13 mouse cellular contexts compared by ENCODE assay signal in the genomic region with DNA sequence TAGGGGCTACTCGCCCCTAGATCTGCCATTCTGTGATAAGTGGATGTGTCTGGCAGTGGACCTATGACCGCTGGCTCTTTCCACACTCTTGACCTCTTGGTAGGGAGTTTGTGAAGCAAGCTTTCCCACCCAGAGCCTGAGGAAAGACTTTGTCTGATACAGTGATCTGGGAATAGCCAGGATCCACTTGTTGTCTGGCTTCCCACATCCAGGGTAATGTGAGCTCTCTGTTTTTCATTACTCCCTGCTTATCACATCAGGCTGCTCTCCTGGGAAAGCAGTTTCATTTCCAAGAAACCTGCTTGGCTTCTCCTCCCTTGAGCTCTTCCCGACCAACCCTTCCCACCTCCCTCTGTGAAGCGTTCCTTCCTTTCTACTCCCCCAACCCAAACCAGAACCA. TPM values are rescaled to one million over a fixed set of nuclear protein-coding genes. Genes with fewer than 3 reads are reported as not detected.
DNase-seq lines count a peak whose midpoint lies in the region; ATAC-seq and TF ChIP-seq lines count a peak whose summit lies in the region.
"Had no signal": no experiment of that assay in that cellular context is flagged by ENCODE, and none has a peak within 500 bp of the region (broad histone marks: within the 10 kb centered on the region; RNA-seq: fewer than 3 reads in every experiment).

No protein-coding gene starts in this region.

- peak; percentile 61 for ATAC-seq in heart, postnatal 0 days (ENCODE audit: insufficient read depth, low read depth)

- no peaks in the 10 kb centered on the region for H3K36me3 ChIP-seq in heart, postnatal 0 days (replicated peaks; ENCODE audit: control insufficient read depth, insufficient read depth, low read length)
- H3K36me3 ChIP-seq: embryonic facial prominence, embryonic 12.5 days; G1E had no signal

- WGBS in heart, postnatal 0 days = 30% methylated on average over 4 of the region's 4 CpGs

- no peak overlapping the region for H3K4me3 ChIP-seq in layer of hippocampus, adult 2 months
- H3K4me3 ChIP-seq in heart, postnatal 0 days (ENCODE audit: low read depth, low read length) = no peak overlapping the region
- H3K4me3 ChIP-seq: embryonic facial prominence, embryonic 12.5 days had no signal

- H3K27me3 ChIP-seq in heart, postnatal 0 days (ENCODE audit: control insufficient read depth, insufficient read depth, low read length) = no peaks in the 10 kb centered on the region
- H3K27me3 ChIP-seq: embryonic facial prominence, embryonic 12.5 days had no signal

- peak; percentile 22 for DNase-seq in adrenal gland, postnatal 10 days
- no peak for DNase-seq in adrenal gland, postnatal 36 days
- DNase-seq in layer of hippocampus, adult 2 months (ENCODE audit: low spot score in 2 of 2) = no peak
- no peak for DNase-seq in layer of hippocampus, adult 9-10 months (ENCODE audit: low spot score)
- DNase-seq in NIH3T3 (ENCODE audit: low read depth) = peak; percentile 41
- peak; percentile 38 for DNase-seq in heart, postnatal 0 days (ENCODE audit: low spot score)
- no peak for DNase-seq in cerebellum, adult 11-12 months
- no peak for DNase-seq in embryo, embryonic 10.5 days (ENCODE audit: low spot score)
- DNase-seq: cerebellum, adult 8-10 months had no signal

- no peak overlapping the region for H3K4me2 ChIP-seq in heart, postnatal 0 days (ENCODE audit: low read depth, low read length)
- H3K4me2 ChIP-seq: embryonic facial prominence, embryonic 12.5 days; hindbrain, embryonic 14.5 days had no signal

- no peaks in the 10 kb centered on the region for H3K9me3 ChIP-seq in heart, postnatal 0 days (replicated peaks; ENCODE audit: control insufficient read depth, low read length)
- H3K9me3 ChIP-seq: embryonic facial prominence, embryonic 12.5 days; G1E had no signal

- H3K9ac ChIP-seq in heart, postnatal 0 days (replicated peaks; ENCODE audit: low read depth, low read length) = no peak overlapping the region
- H3K9ac ChIP-seq: embryonic facial prominence, embryonic 12.5 days; hindbrain, embryonic 14.5 days; liver, embryonic 14.5 days had no signal

- H3K4me1 ChIP-seq in heart, postnatal 0 days (ENCODE audit: control insufficient read depth, insufficient read depth) = peaks cover 6% of the 10 kb centered on the region; the same call in 1 of the 2 replicates

- H3K27ac ChIP-seq in layer of hippocampus, adult 2 months = 0 out of 2 replicates have a peak overlapping the region, but pooled peaks have one; percentile 25
- peak overlapping the region; percentile 54; the same call in 1 of the 2 replicates for H3K27ac ChIP-seq in heart, postnatal 0 days (ENCODE audit: low read depth)
- H3K27ac ChIP-seq: embryonic facial prominence, embryonic 12.5 days; hindbrain, embryonic 14.5 days; liver, embryonic 14.5 days had no signal

- no peak for TF ChIP-seq CTCF in layer of hippocampus, adult 2 months (conservative IDR thresholded peaks at IDR 0.05)
- TF ChIP-seq CTCF in heart, postnatal 0 days (IDR thresholded peaks at IDR 0.05; ENCODE audit: low read depth) = no peak

- no peak for TF ChIP-seq EP300 in heart, postnatal 0 days (IDR thresholded peaks at IDR 0.05; ENCODE audit: low read depth)

RNA-seq across cellular contexts. Expression of gene Gm45716, which starts 44.5 kb away (rescaled TPM):
- total RNA-seq in adrenal gland, postnatal 10 days (2021) = 1 to 10 TPM; 3.9 to 5.2 TPM
- 1 to 10 TPM; 2.6 to 5.3 TPM for total RNA-seq in adrenal gland, postnatal 36 days (2021)
- 1 to 10 TPM; 6.9 to 8.1 TPM for total RNA-seq in layer of hippocampus, adult 2 months (2021)
- 30.5 and 37.3 TPM in 2 replicates for total RNA-seq in heart, postnatal 0 days (2014; rRNA removed; ENCODE audit: low replicate concordance)
- 133 TPM in 2 replicates for polyA plus RNA-seq in heart, postnatal 0 days (2015; fragmentation: Nextera tagmentation; extraction: Ambion mirVana)

Comparison
In these comparisons a context has a peak if more than half of its experiments do, and no peak if none do; other contexts are left out.
1. DNase-seq: peak in adrenal gland, postnatal 10 days (single experiment), NIH3T3 (single experiment) and heart, postnatal 0 days (single experiment); none in adrenal gland, postnatal 36 days (0 of 2), layer of hippocampus, adult 2 months (0 of 2), layer of hippocampus, adult 9-10 months (single experiment), cerebellum, adult 11-12 months (single experiment) and embryo, embryonic 10.5 days (single experiment).